Mouse (Mus musculus): ENCODE results near the gene Naa16.

DNA sequence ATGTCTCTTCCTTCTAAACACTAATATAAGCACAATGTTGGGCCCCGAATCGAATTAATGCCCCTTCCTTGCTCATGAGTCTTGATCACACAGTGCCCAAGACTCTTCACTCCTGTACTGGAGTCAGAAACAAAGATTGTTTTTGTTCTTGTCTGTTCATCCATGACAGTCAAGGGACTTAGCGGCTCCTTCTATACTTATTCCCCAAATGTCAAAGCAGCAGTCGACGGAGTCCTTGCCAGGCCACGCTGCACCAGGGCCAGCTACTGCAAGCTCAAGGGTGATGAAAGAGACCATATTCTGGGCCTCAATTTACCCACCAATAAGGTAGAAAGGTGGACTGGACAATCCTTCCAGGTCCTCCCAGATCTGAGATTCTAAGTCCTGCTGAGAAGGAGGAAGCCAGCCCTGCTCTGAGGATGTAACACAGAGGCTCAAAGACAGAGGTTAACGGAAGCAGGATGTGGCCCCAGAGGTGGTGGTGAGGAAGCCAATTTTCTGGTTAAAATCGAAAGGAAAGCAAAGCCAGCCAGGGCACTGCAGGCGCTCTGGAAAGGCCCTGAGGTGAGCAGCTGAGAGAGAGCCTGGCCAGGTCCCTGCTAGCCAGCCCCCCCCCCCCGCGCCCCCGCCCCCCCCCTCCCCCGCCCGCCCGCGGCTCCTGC, 97.3 kb downstream of the Naa16 start:
- TF ChIP-seq POLR2A (IDR thresholded peaks at IDR 0.05; ENCODE audit: borderline replicate concordance, low read depth, low read length) (no peak), CTCF (IDR thresholded peaks at IDR 0.05; ENCODE audit: low read depth, low read length) (no peak)

Measured in bone marrow macrophage, adult 2 months (primary cell).